Mouse (Mus musculus): ENCODE results near the gene Kif3a. TPM values are rescaled to one million over a fixed set of nuclear protein-coding genes. Genes with fewer than 3 reads are reported as not detected.

Gene Kif3a
- polyA plus RNA-seq, 1 experiment from 2014 or later, result 48.2 TPM

DNA sequence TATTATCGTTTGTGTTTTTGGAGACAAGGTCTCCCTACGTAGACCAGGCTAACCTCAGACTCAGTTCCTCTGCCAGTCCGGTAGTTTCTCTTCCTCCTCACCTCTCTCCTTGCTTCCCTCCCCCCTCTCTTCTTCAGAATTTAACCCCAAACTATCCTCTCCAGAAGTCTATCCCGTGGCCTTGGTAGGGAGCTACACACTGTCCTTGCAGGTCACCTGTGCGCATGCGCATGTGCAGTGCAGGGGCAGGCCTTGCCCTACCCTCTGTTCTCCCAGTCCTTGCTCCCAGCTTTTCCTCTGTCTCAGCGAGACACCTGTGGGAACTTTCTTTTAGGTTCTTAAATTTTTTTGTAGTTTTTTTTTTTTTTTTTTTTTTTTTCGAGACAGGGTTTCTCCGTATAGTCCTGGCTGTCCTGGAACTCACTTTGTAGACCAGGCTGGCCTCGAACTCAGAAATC, 70.7 kb downstream of the Kif3a start:
- 77% methylated on average over 10 of the region's 10 CpGs for WGBS
- no peak for ATAC-seq

DNA sequence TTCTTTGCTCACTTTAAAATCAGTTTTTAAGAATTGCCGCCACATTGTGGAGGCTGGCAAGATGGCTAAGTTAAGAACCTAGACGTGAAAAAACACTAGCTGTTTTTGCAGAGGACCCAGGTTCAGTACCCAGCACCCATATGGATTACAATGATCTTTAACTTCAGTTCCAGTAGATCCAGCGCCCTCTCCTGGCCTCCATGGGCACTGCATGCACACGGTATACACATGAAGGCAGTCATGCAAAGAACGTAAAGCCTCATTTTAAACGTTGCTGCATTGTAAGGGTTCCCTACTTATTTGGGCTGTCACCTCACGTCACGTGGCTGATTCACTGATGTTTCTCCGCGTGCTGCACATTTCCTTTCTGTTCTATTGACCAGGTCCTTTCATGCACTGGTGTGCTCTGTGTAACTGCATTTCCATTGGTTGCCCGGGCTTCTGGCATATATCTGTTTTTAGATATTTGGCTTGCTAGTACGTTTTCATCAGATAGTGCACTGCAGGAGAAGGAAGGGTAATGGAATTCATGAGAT, 75.6 kb downstream of the Kif3a start:
- WGBS, result 71% methylated on average over 12 of the region's 12 CpGs
- H3K36me3 ChIP-seq, result no peaks in the 10 kb centered on the region
- no peaks in the 10 kb centered on the region for H3K27me3 ChIP-seq (replicated peaks)
- no peak for ATAC-seq
- H3K9me3 ChIP-seq, result no peaks in the 10 kb centered on the region
- H3K4me3 ChIP-seq (replicated peaks), result no peak overlapping the region
- H3K4me1 ChIP-seq (replicated peaks), result no peaks in the 10 kb centered on the region
- H3K27ac ChIP-seq, result no peak overlapping the region
- H3K9ac ChIP-seq, result no peak overlapping the region
- no peak overlapping the region for H3K4me2 ChIP-seq (replicated peaks)

More for the DNA sequence above, 70.7 kb downstream of the Kif3a start:
- Histone ChIP-seq H3K27ac (no peak overlapping the region), H3K9me3 (no peaks in the 10 kb centered on the region), H3K9ac (no peak overlapping the region), H3K36me3 (no peaks in the 10 kb centered on the region), H3K4me1 (replicated peaks) (peaks cover 7% of the 10 kb centered on the region), H3K27me3 (replicated peaks) (peaks cover 20% of the 10 kb centered on the region), H3K4me2 (replicated peaks) (no peak overlapping the region), H3K4me3 (replicated peaks) (no peak overlapping the region)

DNA sequence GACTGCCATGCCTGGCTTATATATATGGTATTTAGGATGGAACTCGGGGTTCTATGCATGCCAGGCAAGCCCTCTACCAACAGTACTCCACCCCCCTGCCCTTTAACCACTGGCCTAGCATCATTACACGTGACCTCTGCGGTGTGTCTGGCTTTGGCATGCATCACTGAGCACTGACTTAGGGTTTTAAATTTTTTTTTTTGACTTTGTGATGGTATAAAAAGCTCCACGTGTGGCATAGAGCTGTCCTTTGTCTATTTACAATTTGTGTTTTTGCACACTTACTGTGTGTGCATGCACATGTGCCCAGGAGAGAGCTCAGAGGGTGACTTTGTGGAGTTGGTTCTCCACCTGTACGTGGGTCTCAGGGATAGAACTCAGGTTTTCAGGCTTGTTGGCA, 76.8 kb downstream of the Kif3a start:
- 83% methylated on average over 5 of the region's 5 CpGs for WGBS
- H3K4me1 ChIP-seq (replicated peaks), result no peaks in the 10 kb centered on the region
- no peaks in the 10 kb centered on the region for H3K9me3 ChIP-seq
- H3K4me3 ChIP-seq (replicated peaks), result no peak overlapping the region
- no peaks in the 10 kb centered on the region for H3K36me3 ChIP-seq
- H3K27me3 ChIP-seq (replicated peaks), result no peaks in the 10 kb centered on the region
- no peak for ATAC-seq
- H3K27ac ChIP-seq, result no peak overlapping the region
- no peak overlapping the region for H3K9ac ChIP-seq
- no peak overlapping the region for H3K4me2 ChIP-seq (replicated peaks)

DNA sequence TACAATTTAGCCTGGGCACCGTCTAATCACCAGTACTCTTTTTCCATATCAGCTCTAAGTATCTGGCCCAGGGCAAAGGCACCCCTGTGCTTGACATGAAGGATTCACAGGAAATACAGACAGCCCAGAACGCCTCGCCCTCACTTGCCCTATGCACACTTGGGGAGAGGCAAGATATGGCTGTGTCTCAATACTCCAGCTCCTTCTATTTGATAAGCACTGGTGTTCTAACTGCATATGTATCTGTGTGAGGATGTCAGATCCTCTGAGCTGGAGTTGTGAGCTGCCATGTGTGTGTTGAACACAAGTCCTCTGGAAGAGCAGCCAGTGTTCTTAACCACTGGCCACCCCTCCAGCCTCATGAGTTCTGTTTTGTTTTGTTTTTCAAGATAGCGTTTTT, 84.3 kb downstream of the Kif3a start:
- H3K9ac ChIP-seq, result no peak overlapping the region
- ATAC-seq, result no peak
- H3K4me1 ChIP-seq (replicated peaks), result no peaks in the 10 kb centered on the region
- no peaks in the 10 kb centered on the region for H3K9me3 ChIP-seq
- no peaks in the 10 kb centered on the region for H3K27me3 ChIP-seq (replicated peaks)
- H3K27ac ChIP-seq, result no peak overlapping the region
- H3K4me3 ChIP-seq (replicated peaks), result no peak overlapping the region
- H3K36me3 ChIP-seq, result peaks cover 10% of the 10 kb centered on the region; the same call in 1 of the 2 replicates
- 82% methylated on average over 4 of the region's 4 CpGs for WGBS
- H3K4me2 ChIP-seq (replicated peaks), result no peak overlapping the region

Other genes with a start within 250 kb of the Kif3a start
- gene Zcchc10, start 242.7 kb upstream of the Kif3a start, polyA plus RNA-seq (2015; fragmentation: Nextera tagmentation; extraction: Ambion mirVana), result 14.2 and 17.5 TPM in 2 replicates
- 33.7 and 35.4 TPM in 2 replicates for gene Aff4, start 216.5 kb upstream of the Kif3a start, polyA plus RNA-seq (2015; fragmentation: Nextera tagmentation; extraction: Ambion mirVana)
- gene Leap2, start 144.2 kb upstream of the Kif3a start, polyA plus RNA-seq (2015; fragmentation: Nextera tagmentation; extraction: Ambion mirVana), result 7.3 and 12.9 TPM in 2 replicates
- gene Uqcrq, start 136.5 kb upstream of the Kif3a start, polyA plus RNA-seq (2015; fragmentation: Nextera tagmentation; extraction: Ambion mirVana), result 791 and 876 TPM in 2 replicates
- gene Gdf9, start 136.4 kb upstream of the Kif3a start, polyA plus RNA-seq (2015; fragmentation: Nextera tagmentation; extraction: Ambion mirVana), result 1.3 and 1.6 TPM in 2 replicates
- gene Gm10447, start 110.3 kb upstream of the Kif3a start, polyA plus RNA-seq (2015; fragmentation: Nextera tagmentation; extraction: Ambion mirVana), result 0.10 TPM in 1 of 2 replicates, not detected in the other
- gene Shroom1, start 110.2 kb upstream of the Kif3a start, polyA plus RNA-seq (2015; fragmentation: Nextera tagmentation; extraction: Ambion mirVana), result 1.3 and 1.5 TPM in 2 replicates
- gene Gm9837, start 96.9 kb upstream of the Kif3a start, polyA plus RNA-seq (2015; fragmentation: Nextera tagmentation; extraction: Ambion mirVana), result not detected in 2 replicates
- not detected in 2 replicates for gene Gm9945, start 87.2 kb upstream of the Kif3a start, polyA plus RNA-seq (2015; fragmentation: Nextera tagmentation; extraction: Ambion mirVana)
- gene Sowaha, start 87.1 kb upstream of the Kif3a start, polyA plus RNA-seq (2015; fragmentation: Nextera tagmentation; extraction: Ambion mirVana), result 0.56 and 0.57 TPM in 2 replicates
- gene Sept8, start 48.1 kb upstream of the Kif3a start, polyA plus RNA-seq (2015; fragmentation: Nextera tagmentation; extraction: Ambion mirVana), result 19.7 and 21.7 TPM in 2 replicates
- 0.56 and 0.59 TPM in 2 replicates for gene Il4, start 51.3 kb downstream of the Kif3a start, polyA plus RNA-seq (2015; fragmentation: Nextera tagmentation; extraction: Ambion mirVana)
- gene Il13, start 67.3 kb downstream of the Kif3a start, polyA plus RNA-seq (2015; fragmentation: Nextera tagmentation; extraction: Ambion mirVana), result not detected in 2 replicates
- gene Rad50, start 139.9 kb downstream of the Kif3a start, polyA plus RNA-seq (2015; fragmentation: Nextera tagmentation; extraction: Ambion mirVana), result 30.9 and 35.4 TPM in 2 replicates
- gene Il5, start 153.4 kb downstream of the Kif3a start, polyA plus RNA-seq (2015; fragmentation: Nextera tagmentation; extraction: Ambion mirVana), result not detected in 2 replicates
- 43.5 and 45.9 TPM in 2 replicates for gene Irf1, start 202.6 kb downstream of the Kif3a start, polyA plus RNA-seq (2015; fragmentation: Nextera tagmentation; extraction: Ambion mirVana)
- gene Gm17334, start 205.8 kb downstream of the Kif3a start, polyA plus RNA-seq (2015; fragmentation: Nextera tagmentation; extraction: Ambion mirVana), result 0.26 and 0.32 TPM in 2 replicates